Mouse (Mus musculus) megakaryocyte, adult 5-6 weeks (primary cell): ENCODE measurements around the gene Dupd1. TPM values are rescaled to one million over a fixed set of nuclear protein-coding genes. Genes with fewer than 3 reads are reported as not detected.
"Not testable (repeated sequence)": the region's sequence is repeated elsewhere in the genome, so short reads cannot be mapped to it uniquely, and the experiment has no call there.

Source experiments
- ATAC-seq: 2 replicates; pipeline ENCODE4 v1.8.0; 2016; ENCODE audit warnings: mild to moderate bottlenecking, inconsistent platforms; ENCODE audit not compliant: poor library complexity, severe bottlenecking
- total RNA-seq, 2 experiments: library from RNA; stranded (forward) in 1 of 2; stranded (reverse) in 1 of 2; fragments of 153-499, 151-499 nt in 1 of 2; fragments of 221-1000, 200-1000 nt in 1 of 2; gene quantifications; 2 replicates each; pipeline versions ENCODE4 v1.2.3 to v1.2.4; 2015 to 2017

Dupd1 gene
- total RNA-seq, 2 experiments from 2014 or later, result not detected

GRCm38 (mm10) chr14:21678509-21679285 lies 35.7 kb downstream of the Dupd1 start:
- ATAC-seq, result peak; percentile 65

DNA sequence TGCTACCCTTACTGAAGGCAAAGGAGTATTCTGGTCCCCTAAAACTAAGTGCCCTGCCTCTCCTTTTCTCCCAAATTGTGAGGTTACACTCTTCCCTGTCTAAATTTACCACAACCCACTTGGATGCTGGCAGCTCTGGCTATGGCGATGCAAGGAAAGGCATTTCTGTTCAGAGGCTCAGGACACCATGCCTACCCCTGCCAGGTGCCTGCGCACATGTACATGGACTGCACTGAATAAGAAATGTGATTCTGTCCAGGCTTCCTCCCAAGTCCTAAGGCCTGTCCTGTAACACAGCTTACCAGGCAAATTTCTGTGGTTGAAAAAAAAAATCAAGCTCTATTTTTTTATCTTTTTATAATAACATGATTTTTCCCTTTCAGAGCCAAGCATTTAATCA lies 38.2 kb downstream of the Dupd1 start:
- no peak for ATAC-seq

GRCm38 (mm10) chr14:21674471-21674870 lies 39.9 kb downstream of the Dupd1 start:
- ATAC-seq, result no peak

DNA sequence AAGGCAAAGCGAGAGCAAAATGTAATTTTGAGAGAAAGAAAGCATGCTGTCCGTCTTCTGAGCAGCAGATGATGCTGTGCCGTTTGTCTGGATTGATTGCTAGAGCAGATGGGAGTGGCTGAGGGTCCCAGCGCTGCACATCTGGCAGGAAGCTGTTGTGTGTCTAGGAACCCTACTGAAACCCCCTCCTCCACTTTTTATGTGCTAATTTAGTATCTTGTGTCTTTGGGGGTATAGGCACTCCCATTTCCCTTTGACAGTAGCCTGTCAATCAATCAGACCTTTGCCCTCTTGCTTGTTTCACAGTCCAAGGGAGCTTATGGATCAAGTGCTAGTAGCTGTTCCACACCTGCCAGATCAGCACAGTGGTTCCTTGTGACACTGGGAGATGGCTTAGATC lies 41.3 kb downstream of the Dupd1 start:
- no peak for ATAC-seq

DNA sequence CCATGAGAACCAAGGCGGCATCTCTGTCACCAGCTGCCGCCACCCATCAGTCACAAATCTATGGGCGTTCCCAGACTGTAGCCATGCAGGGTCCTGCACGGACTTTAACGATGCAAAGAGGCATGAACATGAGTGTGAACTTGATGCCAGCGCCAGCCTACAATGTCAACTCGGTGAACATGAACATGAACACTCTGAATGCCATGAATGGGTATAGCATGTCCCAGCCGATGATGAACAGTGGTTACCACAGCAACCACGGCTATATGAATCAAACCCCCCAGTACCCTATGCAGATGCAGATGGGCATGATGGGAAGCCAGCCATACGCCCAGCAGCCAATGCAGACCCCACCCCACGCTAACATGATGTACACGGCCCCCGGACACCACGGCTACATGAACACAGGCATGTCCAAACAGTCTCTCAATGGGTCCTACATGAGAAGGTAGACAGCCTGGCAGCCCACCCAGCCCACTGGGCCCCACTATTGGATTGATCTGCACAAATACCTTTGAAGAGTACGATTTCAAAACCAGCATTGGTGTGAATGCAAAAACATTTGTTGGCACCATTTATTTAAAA lies 43.9 kb downstream of the Dupd1 start:
- not testable (repeated sequence) for ATAC-seq

DNA sequence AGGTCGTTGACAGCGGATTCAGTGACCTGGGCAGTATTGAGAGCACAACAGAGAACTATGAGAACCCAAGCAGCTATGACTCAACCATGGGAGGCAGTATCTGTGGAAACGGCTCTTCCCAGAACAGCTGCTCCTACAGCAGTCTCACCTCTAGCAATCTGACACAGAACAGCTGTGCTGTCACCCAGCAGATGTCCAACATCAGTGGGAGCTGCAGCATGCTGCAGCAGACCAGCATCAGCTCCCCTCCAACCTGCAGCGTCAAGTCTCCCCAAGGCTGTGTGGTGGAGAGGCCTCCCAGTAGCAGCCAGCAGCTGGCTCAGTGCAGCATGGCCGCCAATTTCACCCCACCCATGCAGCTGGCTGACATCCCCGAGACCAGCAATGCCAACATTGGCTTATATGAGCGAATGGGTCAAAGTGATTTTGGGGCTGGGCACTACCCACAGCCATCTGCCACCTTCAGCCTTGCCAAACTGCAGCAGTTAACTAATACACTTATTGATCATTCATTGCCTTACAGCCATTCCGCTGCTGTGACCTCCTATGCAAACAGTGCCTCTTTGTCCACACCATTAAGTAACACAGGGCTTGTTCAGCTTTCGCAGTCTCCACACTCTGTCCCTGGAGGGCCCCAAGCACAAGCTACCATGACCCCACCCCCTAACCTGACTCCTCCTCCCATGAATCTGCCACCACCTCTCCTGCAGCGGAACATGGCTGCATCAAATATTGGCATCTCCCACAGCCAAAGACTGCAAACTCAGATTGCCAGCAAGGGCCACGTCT lies 44.5 kb downstream of the Dupd1 start:
- ATAC-seq, result no peak

DNA sequence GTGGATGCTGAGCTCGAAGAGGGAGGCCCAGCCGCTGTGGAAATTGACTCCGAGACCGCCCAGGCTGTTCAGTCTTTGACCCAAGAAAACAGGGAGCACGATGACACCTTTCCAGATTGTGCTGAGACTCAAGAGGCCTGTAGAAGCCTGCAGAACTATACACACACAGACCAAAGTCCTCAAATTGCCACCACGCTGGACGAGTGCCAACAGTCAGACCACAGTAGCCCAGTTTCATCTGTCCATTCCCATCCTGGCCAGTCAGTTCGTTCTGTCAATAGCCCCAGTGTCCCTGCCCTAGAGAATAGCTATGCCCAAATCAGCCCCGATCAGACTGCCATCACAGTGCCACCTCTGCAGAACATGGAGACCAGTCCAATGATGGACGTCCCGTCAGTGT lies 45.2 kb downstream of the Dupd1 start:
- no peak for ATAC-seq

DNA sequence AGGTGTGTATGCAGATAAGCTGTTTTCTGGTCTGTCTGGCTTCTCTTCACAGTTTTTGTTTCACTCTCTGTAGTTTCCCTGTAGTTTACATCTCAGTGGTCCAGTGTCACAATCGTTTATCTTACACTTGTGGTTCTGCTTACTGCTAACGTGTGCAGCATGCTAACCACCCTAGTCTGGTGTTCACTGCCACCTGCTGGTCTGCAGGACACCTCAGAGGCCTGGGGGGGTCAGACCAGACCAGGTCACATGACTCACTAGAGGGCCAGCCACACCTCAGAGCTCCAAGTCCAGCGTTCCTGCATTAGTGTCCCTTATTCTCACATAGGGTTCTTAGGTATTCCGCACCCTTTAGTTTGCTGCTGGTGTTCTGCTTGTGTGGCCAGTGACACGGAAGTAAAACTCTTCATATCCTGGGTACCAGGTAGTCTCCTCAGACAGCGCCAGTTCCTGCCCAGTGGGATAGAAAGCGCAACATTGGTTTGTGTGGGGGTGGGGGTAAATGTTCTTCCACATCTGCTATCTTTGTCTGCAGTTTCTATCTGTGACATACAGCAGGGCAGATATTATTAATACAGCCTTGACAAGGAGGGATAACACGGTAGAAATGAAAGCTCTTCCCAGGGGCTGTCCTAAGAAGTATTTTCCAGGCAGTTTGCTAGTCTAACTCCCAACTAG lies 51.8 kb downstream of the Dupd1 start:
- peak; percentile 93 for ATAC-seq

- peak; percentile 72 for ATAC-seq
These were observed 54.7 kb downstream of the Dupd1 start for GRCm38 (mm10) chr14:21659652-21660051.

DNA sequence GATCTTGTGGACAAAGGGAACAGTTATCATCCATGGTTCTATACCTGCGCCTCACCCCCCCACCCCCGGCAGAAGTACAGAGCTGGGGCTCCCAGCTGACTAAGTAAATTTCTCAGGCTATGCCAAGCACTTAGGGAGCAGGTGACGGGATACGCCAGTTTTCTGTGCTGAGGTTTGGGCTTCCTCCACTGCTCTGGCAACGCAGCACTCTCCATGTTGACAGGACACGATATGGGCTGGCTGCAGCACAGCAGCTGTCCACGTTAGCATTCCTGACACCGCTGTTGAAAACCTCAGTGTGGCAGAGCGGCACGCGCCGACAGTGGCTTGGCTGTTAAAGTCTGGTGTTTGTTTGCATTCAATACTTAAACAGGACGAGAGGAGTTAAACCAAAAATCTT lies 55.2 kb downstream of the Dupd1 start:
- ATAC-seq, result no peak

GRCm38 (mm10) chr14:21653813-21654212 lies 60.6 kb downstream of the Dupd1 start:
- peak; percentile 90 for ATAC-seq

- no peak for ATAC-seq
These were observed 73.5 kb downstream of the Dupd1 start for GRCm38 (mm10) chr14:21640806-21641435.

DNA sequence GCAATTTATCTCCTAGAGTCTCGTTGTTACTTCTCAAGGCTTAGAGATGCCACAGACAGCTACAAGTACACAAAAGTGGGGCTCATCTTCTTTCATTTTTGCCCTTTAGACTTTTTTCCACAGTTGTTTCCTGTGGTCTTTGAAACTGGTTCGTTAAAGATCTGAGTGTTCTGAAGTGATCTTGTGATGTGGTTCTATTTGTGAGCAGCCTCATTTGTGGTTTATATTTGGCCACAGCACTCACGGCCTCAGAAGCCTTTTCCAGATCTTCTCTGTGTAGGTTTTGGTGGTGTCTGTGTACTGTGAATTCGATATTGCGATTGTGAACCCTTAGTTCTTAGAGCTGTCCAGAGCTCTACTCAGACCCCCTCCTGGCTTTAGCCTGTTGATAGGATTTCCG lies 77.8 kb downstream of the Dupd1 start:
- no peak for ATAC-seq

DNA sequence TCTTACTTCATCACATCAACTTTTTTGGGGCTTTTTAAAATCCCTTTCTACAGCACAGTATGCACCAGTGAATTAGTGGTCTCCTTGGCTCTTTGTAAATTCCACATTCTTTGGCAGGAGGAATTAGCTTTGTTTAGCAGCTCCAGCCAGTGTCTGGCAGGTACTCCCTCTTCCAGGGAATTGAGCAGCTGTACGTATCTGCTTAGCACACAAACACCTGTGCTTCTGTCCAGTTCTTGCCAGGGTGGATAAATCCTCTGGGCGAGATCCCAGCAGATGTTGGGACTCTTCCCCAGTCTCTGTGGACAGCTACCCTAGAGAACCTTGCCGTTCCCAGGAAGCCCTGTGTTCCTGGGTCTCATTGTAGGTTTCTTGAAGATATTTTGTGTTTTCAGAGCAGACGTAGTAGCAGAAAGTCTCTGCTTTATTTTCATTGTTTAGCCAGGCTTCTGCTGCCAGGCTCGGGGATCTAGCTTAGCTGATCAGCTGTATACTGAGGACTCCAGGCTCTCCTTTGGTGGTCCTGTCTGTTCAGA lies 82.6 kb downstream of the Dupd1 start:
- no peak for ATAC-seq

Other genes starting within 250 kb of the Dupd1 start
- 12.9 and 13.0 TPM in 2 replicates for gene Kat6b, start 233.1 kb downstream of the Dupd1 start, total RNA-seq (2015)
- 6.1 and 6.5 TPM in 2 replicates for gene Kat6b, start 233.1 kb downstream of the Dupd1 start, total RNA-seq (2017)
- 10.2 and 13.1 TPM in 2 replicates for gene Samd8, start 36.0 kb upstream of the Dupd1 start, total RNA-seq (2015)
- 12.9 and 16.7 TPM in 2 replicates for gene Samd8, start 36.0 kb upstream of the Dupd1 start, total RNA-seq (2017)
- not detected in 2 replicates for gene Dusp13, start 36.6 kb upstream of the Dupd1 start, total RNA-seq (2015)
- not detected in 2 replicates for gene Dusp13, start 36.6 kb upstream of the Dupd1 start, total RNA-seq (2017)
- gene Vdac2, start 110.7 kb upstream of the Dupd1 start, total RNA-seq (2015), result 293 and 324 TPM in 2 replicates
- 231 and 287 TPM in 2 replicates for gene Vdac2, start 110.7 kb upstream of the Dupd1 start, total RNA-seq (2017)
- gene Comtd1, start 134.4 kb upstream of the Dupd1 start, total RNA-seq (2015), result 8.0 and 14.3 TPM in 2 replicates
- gene Comtd1, start 134.4 kb upstream of the Dupd1 start, total RNA-seq (2017), result 0.89 and 5.4 TPM in 2 replicates